Mouse (Mus musculus) hematopoietic stem cell, adult 5-6 weeks (primary cell): ENCODE measurements around the gene Plekhg5. TPM values are rescaled to one million over a fixed set of nuclear protein-coding genes. Genes with fewer than 3 reads are reported as not detected.
A peak's percentile ranks its signal among the peaks of the same experiment; 100 is the strongest.

Experiments used
- ATAC-seq, 2 experiments: fragments of 125-278 bp in 1 of 2; replicated peaks in 1 of 2; 2 replicates each; pipeline ENCODE4 v1.8.0; 2016 to 2017; ENCODE audit warnings: inconsistent platforms in 2 of 2, mild to moderate bottlenecking in 2 of 2, moderate number of reproducible peaks in 2 of 2, low read depth in 1 of 2, moderate TSS enrichment in 1 of 2; ENCODE audit not compliant: low FRiP score in 2 of 2, poor library complexity in 2 of 2, severe bottlenecking in 2 of 2, insufficient read depth in 1 of 2, low TSS enrichment in 1 of 2
- total RNA-seq: library from RNA; stranded (forward); fragments of 172-1452, 232-1000 nt; gene quantifications from 2 replicates; pipeline ENCODE4 v1.2.3, GENCODE M21; 2017

Gene Plekhg5
- total RNA-seq, 1 experiment from 2014 or later = 3.8 TPM

DNA sequence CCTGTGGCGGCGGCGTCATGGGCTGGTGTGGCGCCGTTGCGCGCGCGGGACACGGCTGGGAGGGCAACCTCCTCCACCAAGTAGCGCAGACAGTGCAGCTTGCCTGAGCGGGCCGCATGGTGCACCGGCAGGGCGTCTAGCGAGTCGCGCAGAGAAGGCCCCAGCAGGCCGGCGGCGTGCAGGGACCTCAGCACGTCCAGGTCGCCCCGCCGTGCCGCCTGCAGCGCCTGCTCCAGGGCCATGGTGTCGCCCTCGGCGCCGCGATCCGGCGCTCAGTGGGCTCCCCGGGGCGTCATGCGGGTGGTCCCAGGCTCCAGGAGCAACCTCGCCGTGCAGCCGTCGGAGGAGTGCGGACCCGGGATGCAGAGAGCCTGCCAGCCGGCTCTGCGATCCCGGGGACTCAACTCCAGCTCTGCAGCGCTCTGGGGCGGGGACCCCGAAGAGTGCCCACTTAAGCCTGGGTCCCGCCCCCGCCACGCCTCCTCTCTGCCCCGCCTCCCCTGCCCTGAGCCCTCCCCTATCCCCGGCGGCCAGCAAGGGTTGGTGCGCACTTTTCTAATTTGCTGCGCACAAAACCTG, 79.8 kb downstream of the Plekhg5 start, which contains the start of gene Espn:
Espn (minus strand) TSS at position 406 of the 579 bp plus-strand sequence.
- peak; percentile 49 to 58 for ATAC-seq

DNA sequence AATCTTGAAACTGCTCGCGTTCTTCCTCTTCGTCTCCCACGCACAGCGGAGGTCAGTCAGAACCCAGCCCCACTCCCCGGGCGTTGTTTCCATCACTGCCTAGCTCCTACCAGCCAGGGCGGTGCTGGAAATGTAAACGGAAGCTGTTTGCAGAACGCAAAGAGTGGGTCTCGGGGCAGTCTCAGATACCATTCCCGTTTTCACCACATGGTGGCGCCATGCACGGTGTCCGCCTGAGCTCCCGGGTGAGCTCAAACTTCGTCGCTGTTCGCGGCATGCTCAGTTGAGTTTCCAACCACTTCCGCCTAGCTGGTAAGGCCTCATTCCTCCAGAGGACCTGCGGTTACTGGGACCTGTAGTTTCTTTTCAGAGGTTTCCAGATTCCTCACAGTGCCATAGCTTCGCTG, 81.5 kb downstream of the Plekhg5 start:
- peak; percentile 83 to 85 for ATAC-seq

DNA sequence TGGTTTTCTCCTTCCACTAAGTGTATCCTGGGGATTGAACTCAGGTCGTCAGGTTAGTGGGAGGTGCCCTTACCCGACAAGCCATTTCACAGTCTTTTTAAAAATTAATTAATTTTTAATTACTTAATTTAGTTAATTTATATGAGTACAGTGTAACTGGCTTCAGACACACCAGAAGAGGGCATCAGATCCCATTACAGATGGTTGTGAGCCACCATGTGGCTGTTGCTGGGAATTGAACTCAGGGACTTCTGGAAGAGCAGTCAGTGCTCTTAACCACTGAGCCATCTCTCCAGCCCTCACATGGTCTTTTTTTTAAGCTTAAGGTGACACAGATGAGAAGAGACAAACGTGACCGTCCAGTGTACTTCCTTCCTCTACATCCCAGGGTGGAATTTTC, 82.7 kb downstream of the Plekhg5 start:
- ATAC-seq = no peak

DNA sequence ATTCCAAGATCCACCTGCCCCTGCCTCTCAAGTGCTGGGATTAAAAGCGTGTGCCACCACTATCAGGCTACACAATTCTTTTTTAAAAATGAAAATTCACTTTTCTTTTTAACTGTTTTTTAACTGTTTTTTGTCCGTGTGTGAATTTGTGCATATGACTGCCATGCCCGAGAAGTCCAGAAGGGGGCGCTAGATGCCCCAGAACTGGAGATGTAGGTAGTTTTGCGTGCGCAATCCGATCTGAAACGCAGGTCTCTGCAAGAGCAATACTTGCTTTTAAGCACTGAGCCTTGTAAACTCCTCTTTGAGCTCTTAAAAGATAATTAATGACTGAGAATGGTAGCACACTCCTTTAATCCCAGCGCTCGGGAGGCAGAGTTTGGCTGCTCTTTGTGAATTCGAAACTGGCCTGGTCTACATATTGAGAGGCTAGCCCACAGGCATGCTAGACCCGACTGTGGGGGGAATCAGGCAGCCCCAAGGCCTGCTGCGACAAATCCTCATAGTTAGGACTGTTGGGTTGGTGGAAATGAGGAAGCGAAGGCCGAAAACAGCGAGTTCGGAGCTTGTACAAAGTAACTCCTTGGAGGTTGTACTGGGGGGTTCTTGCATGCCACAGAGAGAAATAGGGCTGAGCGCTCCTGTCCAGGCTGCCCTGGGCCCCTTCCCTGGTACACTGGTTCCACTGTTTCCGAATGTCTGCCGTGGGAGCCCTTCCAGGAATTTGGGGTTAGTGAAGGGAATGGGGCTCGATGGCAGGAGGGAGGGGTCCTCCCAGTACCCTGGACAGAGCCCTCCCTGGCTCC, 85.7 kb downstream of the Plekhg5 start:
- ATAC-seq = no peak; a peak in 1 of 4 replicates

DNA sequence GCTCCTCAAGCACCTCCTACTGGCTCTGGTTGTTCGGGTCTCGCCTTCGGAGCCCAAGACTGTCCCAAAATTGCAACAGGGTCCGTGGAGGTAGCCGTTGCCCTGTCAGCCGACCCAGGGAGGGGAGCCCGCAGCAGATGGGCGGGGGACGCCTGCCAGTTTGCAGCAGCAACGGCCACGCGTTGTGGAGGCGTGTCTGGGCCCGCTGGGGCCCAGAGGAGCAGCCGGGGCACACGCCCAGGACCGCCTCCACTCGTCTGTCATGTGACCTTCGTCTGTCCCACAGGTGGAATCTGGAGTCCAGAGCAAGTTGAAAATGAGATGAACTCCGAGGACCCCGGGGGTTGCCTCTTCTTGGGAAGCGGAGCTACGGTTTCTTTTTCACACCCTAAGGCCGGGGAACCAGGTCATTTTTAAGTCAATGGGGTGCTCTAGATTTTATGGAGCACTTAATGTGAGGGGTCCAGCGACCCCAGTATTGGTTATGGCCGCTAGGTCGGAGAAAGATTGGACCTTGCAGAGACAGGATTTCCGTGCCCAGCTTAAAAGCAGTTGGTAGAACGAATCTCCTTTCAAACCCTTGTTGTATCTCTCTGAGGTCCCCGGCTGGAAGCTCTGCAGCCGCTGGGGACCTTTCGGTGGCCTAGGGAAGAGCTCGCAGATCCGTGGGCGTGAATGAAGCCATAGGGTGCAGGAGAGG, 86.4 kb downstream of the Plekhg5 start, which contains the start of gene Hes2:
Hes2 (plus strand) TSS at position 283 of the 700 bp plus-strand sequence.
- 0 out of 4 replicates have a peak, but pooled peaks have one; percentile 3 to 6 for ATAC-seq

DNA sequence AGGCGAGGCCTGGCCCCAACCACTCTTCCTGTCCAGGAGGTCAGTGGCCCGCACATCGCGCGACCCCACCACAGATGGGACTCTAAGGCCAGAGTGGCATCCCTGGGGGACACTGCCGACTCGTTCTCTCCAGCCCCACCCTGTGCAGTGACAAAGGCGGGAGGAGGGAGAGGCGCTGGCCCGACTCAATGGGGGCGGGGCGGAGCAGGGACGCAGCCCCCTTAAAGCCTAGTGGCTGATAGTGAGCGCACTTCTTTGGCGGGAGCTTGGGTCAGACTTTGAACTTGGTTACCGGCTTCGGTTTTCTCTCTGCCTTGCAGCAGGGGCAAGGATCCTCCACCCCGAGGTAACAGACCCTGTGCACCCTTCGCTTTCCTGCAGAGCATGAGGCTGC, 87.0 kb downstream of the Plekhg5 start:
- 0 out of 4 replicates have a peak, but pooled peaks have one; percentile 17 to 29 for ATAC-seq

DNA sequence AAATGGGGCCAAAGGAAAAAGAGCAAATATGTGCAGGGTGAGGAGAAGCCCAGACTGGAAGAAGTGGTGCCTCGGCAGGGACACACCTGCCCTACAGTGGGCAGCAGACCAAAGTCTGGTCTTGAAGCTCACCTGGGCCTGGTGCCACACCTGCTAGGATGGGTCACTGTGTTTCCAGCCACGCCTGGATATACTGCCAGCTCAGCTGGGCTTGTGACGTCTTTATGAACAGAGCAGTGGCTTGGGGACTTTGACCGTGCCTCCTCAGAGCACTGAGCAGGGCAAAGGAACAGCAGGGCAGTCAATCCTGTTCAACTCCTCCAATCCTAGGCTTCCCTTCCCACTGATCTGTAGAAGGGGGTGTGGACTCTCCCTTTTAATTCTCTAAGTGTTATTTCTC, 88.5 kb downstream of the Plekhg5 start:
- ATAC-seq = no peak

DNA sequence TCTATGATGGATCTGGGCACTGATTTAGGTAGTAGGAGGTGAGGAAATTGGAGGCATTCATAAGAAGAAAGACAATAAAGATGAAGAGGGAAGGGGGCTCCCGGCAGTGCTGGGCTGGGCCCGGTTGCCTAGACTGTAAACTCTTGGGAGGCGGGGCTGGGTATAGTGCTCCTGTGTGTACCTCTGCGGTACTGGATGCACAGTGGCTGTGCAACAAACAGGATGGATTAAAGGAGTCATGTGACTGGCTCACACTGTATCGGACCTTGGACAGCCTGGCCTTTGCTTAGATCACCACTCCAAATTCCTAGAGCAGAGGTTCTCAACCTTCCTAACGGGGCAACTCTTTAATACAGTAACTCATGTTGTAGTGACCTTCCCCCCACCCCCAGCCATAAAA, 89.3 kb downstream of the Plekhg5 start:
- no peak for ATAC-seq

DNA sequence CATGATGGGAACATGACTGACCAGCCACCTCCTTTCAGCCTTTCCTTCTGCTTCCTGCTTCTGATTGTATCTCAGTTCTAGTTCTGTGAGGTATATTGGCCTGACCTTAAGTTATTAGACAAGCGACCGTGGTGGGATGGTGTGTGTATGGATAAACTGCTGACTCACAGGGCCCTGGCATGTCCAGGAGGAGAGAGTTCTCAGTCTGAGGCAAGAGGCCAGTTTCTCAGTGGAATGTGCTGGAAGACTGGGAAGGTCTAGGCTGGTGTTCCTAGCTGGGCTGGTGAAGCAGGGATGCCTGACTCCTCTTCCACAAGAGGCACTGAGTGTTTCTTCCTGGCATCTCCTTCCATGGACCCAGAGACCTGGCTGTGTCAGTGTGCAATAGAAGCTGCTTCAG, 90.5 kb downstream of the Plekhg5 start:
- no peak for ATAC-seq

Other genes starting within 250 kb of the Plekhg5 start
- 11.6 and 60.5 TPM in 2 replicates for gene Camta1, start 210.6 kb upstream of the Plekhg5 start, total RNA-seq
- 47.3 and 83.1 TPM in 2 replicates for gene Dnajc11, start 138.8 kb upstream of the Plekhg5 start, total RNA-seq
- 13.5 and 14.5 TPM in 2 replicates for gene Thap3, start 83.5 kb upstream of the Plekhg5 start, total RNA-seq
- gene Phf13, start 76.2 kb upstream of the Plekhg5 start, total RNA-seq = 6.2 and 6.4 TPM in 2 replicates
- gene Klhl21, start 63.7 kb upstream of the Plekhg5 start, total RNA-seq = 7.4 and 9.3 TPM in 2 replicates
- gene Zbtb48, start 44.8 kb upstream of the Plekhg5 start, total RNA-seq = 9.0 and 11.2 TPM in 2 replicates
- 1.5 and 4.8 TPM in 2 replicates for gene Tas1r1, start 33.9 kb upstream of the Plekhg5 start, total RNA-seq
- gene Nol9, start 33.2 kb upstream of the Plekhg5 start, total RNA-seq = 24.8 and 27.0 TPM in 2 replicates
- gene Tnfrsf25, start 43.4 kb downstream of the Plekhg5 start, total RNA-seq = 0.69 and 1.1 TPM in 2 replicates
- gene Espn, start 79.9 kb downstream of the Plekhg5 start, total RNA-seq = 0.89 and 1.6 TPM in 2 replicates
- gene Hes2, start 86.4 kb downstream of the Plekhg5 start, total RNA-seq = not detected in 2 replicates
- 66.4 and 72.7 TPM in 2 replicates for gene Acot7, start 105.6 kb downstream of the Plekhg5 start, total RNA-seq
- not detected in 2 replicates for gene Gpr153, start 201.7 kb downstream of the Plekhg5 start, total RNA-seq
- gene Hes3, start 219.2 kb downstream of the Plekhg5 start, total RNA-seq = not detected in 2 replicates
- gene Icmt, start 224.7 kb downstream of the Plekhg5 start, total RNA-seq = 16.8 and 19.4 TPM in 2 replicates
- 0.35 TPM in 1 of 2 replicates, not detected in the other for gene Rnf207, start 246.5 kb downstream of the Plekhg5 start, total RNA-seq